Comparison of ENCODE assay signal across 23 mouse cellular contexts in genomic region chr14:16439385-16440126, GRCm38 (mm10).
DNase-seq lines count a peak whose midpoint lies in the region; ATAC-seq lines count a peak whose summit lies in the region.
"Had no signal": no experiment of that assay in that cellular context is flagged by ENCODE, and none has a peak within 500 bp of the region (broad histone marks: within the 10 kb centered on the region; RNA-seq: fewer than 3 reads in every experiment).

No protein-coding gene starts in this region.

- H3K36me3 ChIP-seq in forebrain, embryonic 12.5 days (replicated peaks), result peaks cover 10% of the 10 kb centered on the region
- peaks cover 26% of the 10 kb centered on the region for H3K36me3 ChIP-seq in forebrain, embryonic 10.5 days (replicated peaks)
- H3K36me3 ChIP-seq in hindbrain, embryonic 13.5 days, result peaks cover 18% of the 10 kb centered on the region
- H3K36me3 ChIP-seq in hindbrain, embryonic 10.5 days, result peaks cover 17% of the 10 kb centered on the region
- peaks cover 6% of the 10 kb centered on the region; the same call in 1 of the 2 replicates for H3K36me3 ChIP-seq in neural tube, embryonic 11.5 days (ENCODE audit: control insufficient read depth, insufficient read depth, low read length)
- H3K36me3 ChIP-seq: intestine, embryonic 15.5 days had no signal

- no peaks in the 10 kb centered on the region for H3K27me3 ChIP-seq in forebrain, embryonic 12.5 days
- H3K27me3 ChIP-seq in forebrain, embryonic 10.5 days (ENCODE audit: poor library complexity, severe bottlenecking), result no peaks in the 10 kb centered on the region
- H3K27me3 ChIP-seq in hindbrain, embryonic 13.5 days, result no peaks in the 10 kb centered on the region
- H3K27me3 ChIP-seq in hindbrain, embryonic 10.5 days (ENCODE audit: insufficient read depth, poor library complexity, severe bottlenecking), result no peaks in the 10 kb centered on the region
- no peaks in the 10 kb centered on the region for H3K27me3 ChIP-seq in neural tube, embryonic 11.5 days (ENCODE audit: control insufficient read depth, insufficient read depth, low read length)
- H3K27me3 ChIP-seq: embryonic facial prominence, embryonic 15.5 days; heart, embryonic 13.5 days; intestine, embryonic 15.5 days had no signal

- H3K9me3 ChIP-seq in forebrain, embryonic 12.5 days, result no peaks in the 10 kb centered on the region
- H3K9me3 ChIP-seq in forebrain, embryonic 10.5 days, result no peaks in the 10 kb centered on the region
- H3K9me3 ChIP-seq in hindbrain, embryonic 13.5 days, result no peaks in the 10 kb centered on the region
- H3K9me3 ChIP-seq in hindbrain, embryonic 10.5 days, result no peaks in the 10 kb centered on the region
- H3K9me3 ChIP-seq in neural tube, embryonic 11.5 days (ENCODE audit: control insufficient read depth, low read length), result no peaks in the 10 kb centered on the region
- H3K9me3 ChIP-seq: embryonic facial prominence, embryonic 15.5 days; heart, embryonic 13.5 days; intestine, embryonic 15.5 days had no signal

- no peak for DNase-seq in forebrain, embryonic 10.5 days (ENCODE audit: extremely low spot score, low spot score)
- no peak for DNase-seq in hindbrain, embryonic 10.5 days (ENCODE audit: low spot score)
- no peak for DNase-seq in neural tube, embryonic 11.5 days (ENCODE audit: low spot score)
- no peak for DNase-seq in neural tube, embryonic 10.5 days (ENCODE audit: extremely low spot score, low spot score)
- no peak for DNase-seq in lung, postnatal 25 days (ENCODE audit: low spot score)
- DNase-seq in lung, postnatal 4 days, result no peak
- DNase-seq: adrenal gland, postnatal 14 days; cerebellum, adult 11 months; cerebellum, postnatal 10 days; heart, postnatal 36 days; kidney, postnatal 10 days; layer of hippocampus, postnatal 36 days; lung, adult 18-20 months; lung, postnatal 14 days; right cerebral cortex, postnatal 4 days had no signal

- no peak overlapping the region for H3K9ac ChIP-seq in forebrain, embryonic 12.5 days
- H3K9ac ChIP-seq in hindbrain, embryonic 13.5 days, result no peak overlapping the region
- no peak overlapping the region for H3K9ac ChIP-seq in neural tube, embryonic 11.5 days (ENCODE audit: low read length)
- H3K9ac ChIP-seq: embryonic facial prominence, embryonic 15.5 days; heart, embryonic 13.5 days; intestine, embryonic 15.5 days had no signal

- WGBS in forebrain, embryonic 12.5 days, result 80% methylated on average over 6 of the region's 6 CpGs
- 91% methylated on average over 6 of the region's 6 CpGs for WGBS in forebrain, embryonic 10.5 days
- WGBS in hindbrain, embryonic 13.5 days, result 60% methylated on average over 6 of the region's 6 CpGs
- 83% methylated on average over 6 of the region's 6 CpGs for WGBS in hindbrain, embryonic 10.5 days
- 70% methylated on average over 6 of the region's 6 CpGs for WGBS in neural tube, embryonic 11.5 days

- H3K4me2 ChIP-seq in forebrain, embryonic 12.5 days, result no peak overlapping the region
- no peak overlapping the region for H3K4me2 ChIP-seq in hindbrain, embryonic 13.5 days
- no peak overlapping the region for H3K4me2 ChIP-seq in neural tube, embryonic 11.5 days (ENCODE audit: low read depth)
- H3K4me2 ChIP-seq: embryonic facial prominence, embryonic 15.5 days; heart, embryonic 13.5 days; intestine, embryonic 15.5 days; liver, embryonic 11.5 days had no signal

- 0 out of 2 replicates have a peak overlapping the region, but pooled peaks have one; percentile 26 for H3K27ac ChIP-seq in forebrain, embryonic 12.5 days
- H3K27ac ChIP-seq in forebrain, embryonic 10.5 days, result no peak overlapping the region
- peak overlapping the region; percentile 41 for H3K27ac ChIP-seq in hindbrain, embryonic 13.5 days
- H3K27ac ChIP-seq in hindbrain, embryonic 10.5 days, result no peak overlapping the region
- H3K27ac ChIP-seq in neural tube, embryonic 11.5 days (ENCODE audit: low read depth, low read length), result no peak overlapping the region
- H3K27ac ChIP-seq: embryonic facial prominence, embryonic 15.5 days; heart, embryonic 13.5 days; intestine, embryonic 15.5 days; layer of hippocampus, adult 2 months had no signal

- H3K4me3 ChIP-seq in forebrain, embryonic 12.5 days (replicated peaks), result no peak overlapping the region
- no peak overlapping the region for H3K4me3 ChIP-seq in forebrain, embryonic 10.5 days
- no peak overlapping the region for H3K4me3 ChIP-seq in hindbrain, embryonic 13.5 days
- no peak overlapping the region for H3K4me3 ChIP-seq in hindbrain, embryonic 10.5 days
- H3K4me3 ChIP-seq in neural tube, embryonic 11.5 days (ENCODE audit: low read depth, low read length), result no peak overlapping the region
- H3K4me3 ChIP-seq: embryonic facial prominence, embryonic 15.5 days; heart, embryonic 13.5 days; intestine, embryonic 15.5 days; layer of hippocampus, adult 2 months had no signal

- ATAC-seq in forebrain, embryonic 12.5 days (ENCODE audit: low FRiP score), result peak; percentile 44; the same call in 1 of the 2 replicates
- 0 out of 2 replicates have a peak, but pooled peaks have one; percentile 19 for ATAC-seq in hindbrain, embryonic 13.5 days (ENCODE audit: low FRiP score)
- ATAC-seq in neural tube, embryonic 11.5 days (ENCODE audit: insufficient read depth, low FRiP score, low TSS enrichment), result peak; percentile 46; the same call in 1 of the 2 replicates
- ATAC-seq: CD4-positive, CD25-positive, alpha-beta regulatory T cell, adult 4 months; intestine, embryonic 15.5 days had no signal

- H3K4me1 ChIP-seq in forebrain, embryonic 12.5 days, result no peaks in the 10 kb centered on the region
- no peaks in the 10 kb centered on the region for H3K4me1 ChIP-seq in forebrain, embryonic 10.5 days
- peaks cover 16% of the 10 kb centered on the region for H3K4me1 ChIP-seq in hindbrain, embryonic 13.5 days (replicated peaks)
- no peaks in the 10 kb centered on the region for H3K4me1 ChIP-seq in hindbrain, embryonic 10.5 days (replicated peaks)
- no peaks in the 10 kb centered on the region for H3K4me1 ChIP-seq in neural tube, embryonic 11.5 days (ENCODE audit: control insufficient read depth, insufficient read depth, low read length)
- H3K4me1 ChIP-seq: embryonic facial prominence, embryonic 15.5 days; intestine, embryonic 15.5 days had no signal

Comparison
In these comparisons a context has a peak if more than half of its experiments do, and no peak if none do; other contexts are left out.
1. H3K27ac ChIP-seq: peak in forebrain, embryonic 12.5 days (single experiment) and hindbrain, embryonic 13.5 days (single experiment); none in forebrain, embryonic 10.5 days (single experiment), hindbrain, embryonic 10.5 days (single experiment) and neural tube, embryonic 11.5 days (single experiment).
2. Peak in every context shown above with its lines, with median percentiles within 50 percentile points of each other: ATAC-seq.